Mouse (Mus musculus) ES-Bruce4 (cell line): ENCODE data around the gene E130218I03Rik.

Experiments used
- CTCF ChIP-seq: IDR thresholded peaks from one replicate; pipeline ENCODE4 v1.8.1; 2011; ENCODE audit warnings: low read depth, low read length
- EP300 ChIP-seq: IDR thresholded peaks from 2 replicates; pipeline ENCODE4 v1.6.1; 2011; ENCODE audit warnings: low read depth, low read length; ENCODE audit not compliant: insufficient read depth
- POLR2A ChIP-seq: IDR thresholded peaks from one replicate; pipeline ENCODE4 v1.8.1; 2011; ENCODE audit warnings: low read length; ENCODE audit not compliant: insufficient read depth

- TF ChIP-seq CTCF, result no peak
- TF ChIP-seq POLR2A, result no peak
- TF ChIP-seq EP300, result no peak
These were observed 36.9 kb upstream of the E130218I03Rik start for GRCm38 (mm10) chr4:134206488-134207053.
